Mouse (Mus musculus): ENCODE results near the gene Mc3r. TPM values are rescaled to one million over a fixed set of nuclear protein-coding genes. Genes with fewer than 3 reads are reported as not detected.

Gene Mc3r
- total and polyA plus RNA-seq, 2 experiments from 2014 or later: 0.60 to 0.94 TPM

GRCm38 (mm10) chr2:172238220-172238619 is 10.1 kb upstream of the Mc3r start:
- H3K27me3 ChIP-seq (ENCODE audit: insufficient read depth, low read length): no peaks in the 10 kb centered on the region
- H3K9me3 ChIP-seq (ENCODE audit: low read length): no peaks in the 10 kb centered on the region
- no peak overlapping the region for H3K4me2 ChIP-seq (ENCODE audit: low read depth, low read length, poor library complexity, severe bottlenecking)
- no peak for ATAC-seq (ENCODE audit: low FRiP score)
- no peaks in the 10 kb centered on the region for H3K4me1 ChIP-seq (ENCODE audit: insufficient read depth, low read length)
- TF ChIP-seq CTCF (IDR thresholded peaks at IDR 0.05): no peak
- DNase-seq (ENCODE audit: low spot score): no peak
- 54% methylated on average over 5 of the region's 5 CpGs for WGBS
- H3K27ac ChIP-seq (ENCODE audit: low read depth, low read length): no peak overlapping the region
- no peak overlapping the region for H3K4me3 ChIP-seq (ENCODE audit: low read depth, low read length)
- H3K9ac ChIP-seq (replicated peaks; ENCODE audit: low read length, poor library complexity, severe bottlenecking): no peak overlapping the region
- H3K36me3 ChIP-seq (ENCODE audit: insufficient read depth, low read length): no peaks in the 10 kb centered on the region

GRCm38 (mm10) chr2:172241031-172241430 is 7.3 kb upstream of the Mc3r start:
- no peak overlapping the region for H3K9ac ChIP-seq (replicated peaks; ENCODE audit: low read length, poor library complexity, severe bottlenecking)
- WGBS: 25% methylated on average over 5 of the region's 5 CpGs
- no peaks in the 10 kb centered on the region for H3K9me3 ChIP-seq (ENCODE audit: low read length)
- no peaks in the 10 kb centered on the region for H3K36me3 ChIP-seq (ENCODE audit: insufficient read depth, low read length)
- no peak overlapping the region for H3K27ac ChIP-seq (ENCODE audit: low read depth, low read length)
- H3K4me2 ChIP-seq (ENCODE audit: low read depth, low read length, poor library complexity, severe bottlenecking): no peak overlapping the region
- DNase-seq (ENCODE audit: low spot score) (no peak), ATAC-seq (ENCODE audit: low FRiP score) (no peak)
- no peaks in the 10 kb centered on the region for H3K4me1 ChIP-seq (ENCODE audit: insufficient read depth, low read length)
- H3K27me3 ChIP-seq (ENCODE audit: insufficient read depth, low read length): no peaks in the 10 kb centered on the region
- no peak for TF ChIP-seq CTCF (IDR thresholded peaks at IDR 0.05)
- no peak overlapping the region for H3K4me3 ChIP-seq (ENCODE audit: low read depth, low read length)

GRCm38 (mm10) chr2:172245497-172245896 is 2.8 kb upstream of the Mc3r start:
- WGBS: 79% methylated on average over 8 of the region's 8 CpGs
- no peak for ATAC-seq (ENCODE audit: low FRiP score)
- no peaks in the 10 kb centered on the region for H3K27me3 ChIP-seq (ENCODE audit: insufficient read depth, low read length)
- H3K27ac ChIP-seq (ENCODE audit: low read depth, low read length): no peak overlapping the region
- no peaks in the 10 kb centered on the region for H3K36me3 ChIP-seq (ENCODE audit: insufficient read depth, low read length)
- TF ChIP-seq CTCF (IDR thresholded peaks at IDR 0.05): no peak
- H3K9me3 ChIP-seq (ENCODE audit: low read length): no peaks in the 10 kb centered on the region
- H3K4me3 ChIP-seq (ENCODE audit: low read depth, low read length): no peak overlapping the region
- H3K4me1 ChIP-seq (ENCODE audit: insufficient read depth, low read length): no peaks in the 10 kb centered on the region
- DNase-seq (ENCODE audit: low spot score): no peak
- no peak overlapping the region for H3K4me2 ChIP-seq (ENCODE audit: low read depth, low read length, poor library complexity, severe bottlenecking)
- H3K9ac ChIP-seq (replicated peaks; ENCODE audit: low read length, poor library complexity, severe bottlenecking): no peak overlapping the region

- DNase-seq (ENCODE audit: low spot score) (no peak), ATAC-seq (ENCODE audit: low FRiP score) (no peak)
- Histone ChIP-seq H3K27me3 (ENCODE audit: insufficient read depth, low read length) (no peaks in the 10 kb centered on the region), H3K9me3 (ENCODE audit: low read length) (no peaks in the 10 kb centered on the region), H3K9ac (replicated peaks; ENCODE audit: low read length, poor library complexity, severe bottlenecking) (no peak overlapping the region), H3K36me3 (ENCODE audit: insufficient read depth, low read length) (no peaks in the 10 kb centered on the region), H3K27ac (ENCODE audit: low read depth, low read length) (no peak overlapping the region), H3K4me3 (ENCODE audit: low read depth, low read length) (no peak overlapping the region), H3K4me2 (ENCODE audit: low read depth, low read length, poor library complexity, severe bottlenecking) (no peak overlapping the region), H3K4me1 (ENCODE audit: insufficient read depth, low read length) (no peaks in the 10 kb centered on the region)
- peak; percentile 48 for TF ChIP-seq CTCF (IDR thresholded peaks at IDR 0.05)
- WGBS: 85% methylated on average over 14 of the region's 14 CpGs
Measured at GRCm38 (mm10) chr2:172249336-172249735, 1.0 kb downstream of the Mc3r start.

GRCm38 (mm10) chr2:172256418-172256817 is 8.1 kb downstream of the Mc3r start:
- Histone ChIP-seq H3K36me3 (ENCODE audit: insufficient read depth, low read length) (no peaks in the 10 kb centered on the region), H3K4me2 (ENCODE audit: low read depth, low read length, poor library complexity, severe bottlenecking) (no peak overlapping the region), H3K4me1 (ENCODE audit: insufficient read depth, low read length) (no peaks in the 10 kb centered on the region), H3K27me3 (ENCODE audit: insufficient read depth, low read length) (no peaks in the 10 kb centered on the region), H3K27ac (ENCODE audit: low read depth, low read length) (no peak overlapping the region), H3K4me3 (ENCODE audit: low read depth, low read length) (no peak overlapping the region), H3K9ac (replicated peaks; ENCODE audit: low read length, poor library complexity, severe bottlenecking) (no peak overlapping the region), H3K9me3 (ENCODE audit: low read length) (no peaks in the 10 kb centered on the region)
- 60% methylated on average over 6 of the region's 6 CpGs for WGBS
- ATAC-seq (ENCODE audit: low FRiP score) (no peak), DNase-seq (ENCODE audit: low spot score) (peak; percentile 65)
- TF ChIP-seq CTCF (IDR thresholded peaks at IDR 0.05): no peak

GRCm38 (mm10) chr2:172256956-172257355 is 8.7 kb downstream of the Mc3r start:
- no peak for ATAC-seq (ENCODE audit: low FRiP score)
- no peaks in the 10 kb centered on the region for H3K36me3 ChIP-seq (ENCODE audit: insufficient read depth, low read length)
- no peak overlapping the region for H3K27ac ChIP-seq (ENCODE audit: low read depth, low read length)
- 85% methylated on average over 5 of the region's 5 CpGs for WGBS
- no peak overlapping the region for H3K4me3 ChIP-seq (ENCODE audit: low read depth, low read length)
- no peak overlapping the region for H3K9ac ChIP-seq (replicated peaks; ENCODE audit: low read length, poor library complexity, severe bottlenecking)
- no peak for TF ChIP-seq CTCF (IDR thresholded peaks at IDR 0.05)
- no peak for DNase-seq (ENCODE audit: low spot score)
- no peaks in the 10 kb centered on the region for H3K9me3 ChIP-seq (ENCODE audit: low read length)
- no peak overlapping the region for H3K4me2 ChIP-seq (ENCODE audit: low read depth, low read length, poor library complexity, severe bottlenecking)
- H3K4me1 ChIP-seq (ENCODE audit: insufficient read depth, low read length): no peaks in the 10 kb centered on the region
- no peaks in the 10 kb centered on the region for H3K27me3 ChIP-seq (ENCODE audit: insufficient read depth, low read length)
